Mouse (Mus musculus) ES-Bruce4 (cell line): Measurements from ENCODE around the gene Cavin4.

Experiments used
- CTCF ChIP-seq: IDR thresholded peaks from one replicate; pipeline ENCODE4 v1.8.1; 2011; ENCODE audit warnings: low read depth, low read length
- EP300 ChIP-seq: IDR thresholded peaks from 2 replicates; pipeline ENCODE4 v1.6.1; 2011; ENCODE audit warnings: low read depth, low read length; ENCODE audit not compliant: insufficient read depth
- POLR2A ChIP-seq: IDR thresholded peaks from one replicate; pipeline ENCODE4 v1.8.1; 2011; ENCODE audit warnings: low read length; ENCODE audit not compliant: insufficient read depth

DNA sequence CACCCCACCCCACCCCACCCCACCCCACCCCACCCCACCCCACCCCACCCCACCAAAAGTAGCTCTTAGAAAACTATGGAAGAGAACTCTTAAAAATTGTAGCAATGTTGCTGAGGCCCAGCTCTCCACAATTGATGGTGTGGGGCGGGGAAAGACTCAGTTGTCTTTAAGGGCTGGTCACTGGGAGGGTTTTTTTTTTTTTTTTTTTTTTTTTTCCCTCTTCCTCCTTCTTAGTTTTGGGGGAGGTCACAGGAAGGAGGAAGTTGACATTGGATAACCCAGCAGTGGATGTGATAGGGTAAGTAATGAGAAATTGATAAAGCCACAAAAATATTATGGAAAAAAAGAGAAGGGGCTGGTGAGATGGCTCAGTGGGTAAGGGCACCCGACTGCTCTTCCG lies 33.4 kb downstream of the Cavin4 start:
- TF ChIP-seq POLR2A, result no peak
- TF ChIP-seq CTCF, result no peak
- TF ChIP-seq EP300, result no peak
